Comparison of ENCODE assay signal across 9 mouse cellular contexts in the genomic region with DNA sequence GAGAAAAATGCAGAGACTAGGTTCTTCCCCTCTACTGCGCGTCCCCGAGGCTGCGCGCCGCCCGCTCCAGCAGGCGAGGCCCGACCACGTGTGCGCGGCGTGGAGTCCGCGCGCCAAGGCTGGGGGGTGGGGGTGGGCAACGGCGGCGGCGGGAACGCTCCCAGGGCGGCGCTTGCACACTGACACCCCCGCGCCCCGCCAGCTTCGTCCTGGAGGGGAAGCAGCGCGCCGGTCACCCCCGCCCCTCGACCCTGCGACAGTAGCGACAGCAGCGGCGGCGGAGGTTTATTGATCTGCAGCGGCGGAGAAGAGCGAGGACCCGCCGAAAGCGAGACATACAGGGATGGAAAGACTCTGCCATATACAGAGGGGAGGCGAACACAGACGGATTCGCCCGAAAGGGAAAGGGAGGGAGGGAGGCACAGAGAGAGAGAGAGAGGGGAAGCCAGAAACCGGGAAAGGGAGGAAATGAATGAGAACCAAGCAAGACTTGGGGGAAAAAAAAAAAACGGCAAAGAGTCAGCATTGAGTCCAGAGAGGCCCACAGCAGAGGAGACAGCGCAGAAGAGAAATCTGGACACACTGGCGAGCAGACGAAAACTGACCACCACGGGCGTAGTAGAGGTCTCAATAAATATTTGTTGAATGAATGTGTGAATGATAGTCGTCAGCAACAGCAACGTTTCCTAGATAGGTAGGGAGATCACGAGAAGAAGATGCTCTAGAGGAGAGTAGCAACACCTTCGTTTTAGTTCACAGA. TPM values are rescaled to one million over a fixed set of nuclear protein-coding genes. Genes with fewer than 3 reads are reported as not detected.
A peak's percentile ranks its signal among the peaks of the same experiment; 100 is the strongest.
DNase-seq lines count a peak whose midpoint lies in the region; ATAC-seq and TF ChIP-seq lines count a peak whose summit lies in the region.
"Had no signal": no experiment of that assay in that cellular context is flagged by ENCODE, and none has a peak within 500 bp of the region (broad histone marks: within the 10 kb centered on the region; RNA-seq: fewer than 3 reads in every experiment).

No protein-coding gene starts in this region.

- H3K4me3 ChIP-seq in heart, embryonic 14.5 days (ENCODE audit: control insufficient read depth in 1 of 2, insufficient read depth in 1 of 2, low read depth in 1 of 2, low read length in 2 of 2): peak overlapping the region; percentile 30 to 56
- peak overlapping the region; percentile 58 for H3K4me3 ChIP-seq in heart, postnatal 0 days (ENCODE audit: low read depth, low read length)
- peak overlapping the region; percentile 42 for H3K4me3 ChIP-seq in liver, postnatal 0 days (ENCODE audit: low read depth, low read length)
- H3K4me3 ChIP-seq in stomach, postnatal 0 days (ENCODE audit: low read depth, low read length): peak overlapping the region; percentile 56

- no peak for ATAC-seq in heart, embryonic 14.5 days (ENCODE audit: insufficient number of reproducible peaks, insufficient read depth, low FRiP score, low read depth)
- ATAC-seq in heart, postnatal 0 days (ENCODE audit: insufficient read depth, low read depth): no peak
- no peak for ATAC-seq in liver, postnatal 0 days
- no peak for ATAC-seq in stomach, postnatal 0 days (ENCODE audit: low FRiP score, low TSS enrichment)
- no peak for ATAC-seq in activated CD4-positive, CD25-positive, alpha-beta regulatory T cell, adult 4 months

- H3K27ac ChIP-seq in heart, embryonic 14.5 days (replicated peaks in 1 of 2; ENCODE audit: control insufficient read depth in 1 of 2, insufficient read depth in 1 of 2, low read depth in 2 of 2, low read length in 2 of 2): no peak overlapping the region
- H3K27ac ChIP-seq in heart, postnatal 0 days (ENCODE audit: low read depth): no peak overlapping the region
- no peak overlapping the region for H3K27ac ChIP-seq in liver, postnatal 0 days (ENCODE audit: low read depth)
- 0 out of 2 replicates have a peak overlapping the region, but pooled peaks have one; percentile 30 for H3K27ac ChIP-seq in stomach, postnatal 0 days (replicated peaks)

- no peaks in the 10 kb centered on the region for H3K9me3 ChIP-seq in heart, embryonic 14.5 days (ENCODE audit: control insufficient read depth, low read length)
- H3K9me3 ChIP-seq in heart, postnatal 0 days (replicated peaks; ENCODE audit: control insufficient read depth, low read length): no peaks in the 10 kb centered on the region
- H3K9me3 ChIP-seq in liver, postnatal 0 days (ENCODE audit: low read length): no peaks in the 10 kb centered on the region
- no peaks in the 10 kb centered on the region for H3K9me3 ChIP-seq in stomach, postnatal 0 days (ENCODE audit: control insufficient read depth, low read length)

- H3K9ac ChIP-seq in heart, embryonic 14.5 days (ENCODE audit: low read length): peak overlapping the region; percentile 22
- H3K9ac ChIP-seq in heart, postnatal 0 days (replicated peaks; ENCODE audit: low read depth, low read length): no peak overlapping the region
- no peak overlapping the region for H3K9ac ChIP-seq in liver, postnatal 0 days (replicated peaks)
- H3K9ac ChIP-seq in stomach, postnatal 0 days (ENCODE audit: low read length): peak overlapping the region; percentile 49; the same call in 1 of the 2 replicates

- 3% methylated on average over 58 of the region's 58 CpGs for WGBS in heart, embryonic 14.5 days
- WGBS in heart, postnatal 0 days: 3% methylated on average over 53 of the region's 58 CpGs
- WGBS in liver, postnatal 0 days (ENCODE audit: insufficient replicate concordance): 3% methylated on average over 57 of the region's 58 CpGs
- WGBS in stomach, postnatal 0 days: 3% methylated on average over 51 of the region's 58 CpGs

- H3K27me3 ChIP-seq in heart, embryonic 14.5 days (ENCODE audit: control insufficient read depth, insufficient read depth, low read length): peaks cover 62% of the 10 kb centered on the region
- peaks cover 82% of the 10 kb centered on the region for H3K27me3 ChIP-seq in heart, postnatal 0 days (ENCODE audit: control insufficient read depth, insufficient read depth, low read length)
- peaks cover 85% of the 10 kb centered on the region for H3K27me3 ChIP-seq in liver, postnatal 0 days (ENCODE audit: insufficient read depth, low read length)
- no peaks in the 10 kb centered on the region for H3K27me3 ChIP-seq in stomach, postnatal 0 days (ENCODE audit: control insufficient read depth, insufficient read depth, low read length)

- no peak for TF ChIP-seq EP300 in heart, postnatal 0 days (IDR thresholded peaks at IDR 0.05; ENCODE audit: low read depth)
- no peak for TF ChIP-seq EP300 in liver, postnatal 0 days (IDR thresholded peaks at IDR 0.05; ENCODE audit: low read depth)
- TF ChIP-seq EP300 in stomach, postnatal 0 days (optimal IDR thresholded peaks at IDR 0.05): no peak

- no peak for TF ChIP-seq CTCF in heart, postnatal 0 days (IDR thresholded peaks at IDR 0.05; ENCODE audit: low read depth)
- no peak for TF ChIP-seq CTCF in liver, postnatal 0 days (IDR thresholded peaks at IDR 0.05; ENCODE audit: low read depth)
- no peak for TF ChIP-seq CTCF in stomach, postnatal 0 days (IDR thresholded peaks at IDR 0.05; ENCODE audit: low read depth)

- H3K36me3 ChIP-seq in heart, embryonic 14.5 days (ENCODE audit: control insufficient read depth, insufficient read depth, low read length): no peaks in the 10 kb centered on the region
- no peaks in the 10 kb centered on the region for H3K36me3 ChIP-seq in heart, postnatal 0 days (replicated peaks; ENCODE audit: control insufficient read depth, insufficient read depth, low read length)
- no peaks in the 10 kb centered on the region for H3K36me3 ChIP-seq in liver, postnatal 0 days (replicated peaks; ENCODE audit: insufficient read depth, low read length)
- no peaks in the 10 kb centered on the region for H3K36me3 ChIP-seq in stomach, postnatal 0 days (ENCODE audit: control insufficient read depth, insufficient read depth, low read length)

- DNase-seq in heart, adult 9 months (ENCODE audit: low spot score in 2 of 2): no peak
- peak; percentile 80 for DNase-seq in brain, adult 2 months (ENCODE audit: low read depth, low spot score)
- DNase-seq in heart, postnatal 0 days (ENCODE audit: low spot score): no peak
- no peak for DNase-seq in liver, postnatal 0 days
- DNase-seq in stomach, postnatal 0 days (ENCODE audit: low spot score): peak; percentile 37
- no peak for DNase-seq in kidney, adult 9 months

- H3K4me1 ChIP-seq in heart, embryonic 14.5 days (ENCODE audit: control insufficient read depth in 2 of 2, insufficient read depth in 2 of 2, low read length in 2 of 2): peaks cover 35 to 59% of the 10 kb centered on the region in 2 experiments
- H3K4me1 ChIP-seq in heart, postnatal 0 days (ENCODE audit: control insufficient read depth, insufficient read depth): peaks cover 45% of the 10 kb centered on the region
- peaks cover 45% of the 10 kb centered on the region for H3K4me1 ChIP-seq in liver, postnatal 0 days (ENCODE audit: insufficient read depth)
- peaks cover 15% of the 10 kb centered on the region for H3K4me1 ChIP-seq in stomach, postnatal 0 days (replicated peaks; ENCODE audit: control insufficient read depth, insufficient read depth)

- peak overlapping the region; percentile 99 for H3K4me2 ChIP-seq in heart, embryonic 14.5 days (ENCODE audit: low read length)
- H3K4me2 ChIP-seq in heart, postnatal 0 days (ENCODE audit: low read depth, low read length): peak overlapping the region; percentile 91
- H3K4me2 ChIP-seq in liver, postnatal 0 days (ENCODE audit: low read depth, low read length): peak overlapping the region; percentile 61
- H3K4me2 ChIP-seq in stomach, postnatal 0 days (replicated peaks; ENCODE audit: low read depth): peak overlapping the region; percentile 99

RNA-seq across cellular contexts. Expression of gene Efna3, which starts 3.0 kb away (rescaled TPM):
- 0.78 and 1.1 TPM in 2 replicates for polyA plus RNA-seq in heart, embryonic 14.5 days (2014; fragmentation: Nextera tagmentation; extraction: Ambion mirVana)
- not detected in 2 replicates for total RNA-seq in heart, postnatal 0 days (2014; rRNA removed; ENCODE audit: low replicate concordance)
- polyA plus RNA-seq in heart, postnatal 0 days (2015; fragmentation: Nextera tagmentation; extraction: Ambion mirVana): 0.12 and 0.44 TPM in 2 replicates
- polyA plus RNA-seq in liver, postnatal 0 days (2015; fragmentation: Nextera tagmentation; extraction: Ambion mirVana): not detected in 2 replicates
- 25.8 and 29.2 TPM in 2 replicates for polyA plus RNA-seq in stomach, postnatal 0 days (2015; fragmentation: Nextera tagmentation; extraction: Ambion mirVana)
- not detected for polyA plus RNA-seq in activated CD4-positive, CD25-positive, alpha-beta regulatory T cell, adult 4 months (2017; shearing (Covaris generic))

RNA-seq across cellular contexts. Expression of gene Efna4, which starts 18.1 kb away (rescaled TPM):
- polyA plus RNA-seq in heart, embryonic 14.5 days (2014; fragmentation: Nextera tagmentation; extraction: Ambion mirVana): 6.0 and 6.7 TPM in 2 replicates
- 2.7 and 7.2 TPM in 2 replicates for total RNA-seq in heart, postnatal 0 days (2014; rRNA removed; ENCODE audit: low replicate concordance)
- 2.6 and 3.5 TPM in 2 replicates for polyA plus RNA-seq in heart, postnatal 0 days (2015; fragmentation: Nextera tagmentation; extraction: Ambion mirVana)
- 0.36 and 0.56 TPM in 2 replicates for polyA plus RNA-seq in liver, postnatal 0 days (2015; fragmentation: Nextera tagmentation; extraction: Ambion mirVana)
- 8.9 and 11.7 TPM in 2 replicates for polyA plus RNA-seq in stomach, postnatal 0 days (2015; fragmentation: Nextera tagmentation; extraction: Ambion mirVana)
- polyA plus RNA-seq in activated CD4-positive, CD25-positive, alpha-beta regulatory T cell, adult 4 months (2017; shearing (Covaris generic)): under 1 TPM; 0.28 to 0.50 TPM

RNA-seq across cellular contexts. Expression of gene Adam15, which starts 30.0 kb away (rescaled TPM):
- polyA plus RNA-seq in heart, embryonic 14.5 days (2014; fragmentation: Nextera tagmentation; extraction: Ambion mirVana): 31.0 and 38.6 TPM in 2 replicates
- total RNA-seq in heart, postnatal 0 days (2014; rRNA removed; ENCODE audit: low replicate concordance): 99.0 and 115 TPM in 2 replicates
- polyA plus RNA-seq in heart, postnatal 0 days (2015; fragmentation: Nextera tagmentation; extraction: Ambion mirVana): 72.3 and 82.2 TPM in 2 replicates
- polyA plus RNA-seq in liver, postnatal 0 days (2015; fragmentation: Nextera tagmentation; extraction: Ambion mirVana): 9.1 and 9.2 TPM in 2 replicates
- 43.0 and 44.8 TPM in 2 replicates for polyA plus RNA-seq in stomach, postnatal 0 days (2015; fragmentation: Nextera tagmentation; extraction: Ambion mirVana)
- polyA plus RNA-seq in activated CD4-positive, CD25-positive, alpha-beta regulatory T cell, adult 4 months (2017; shearing (Covaris generic)): 10 to 100 TPM in 1 of 2 experiments, 1 to 10 TPM in 1; 7.7 to 12.7 TPM

RNA-seq across cellular contexts. Expression of gene Efna1, which starts 38.8 kb away (rescaled TPM):
- 38.4 and 39.7 TPM in 2 replicates for polyA plus RNA-seq in heart, embryonic 14.5 days (2014; fragmentation: Nextera tagmentation; extraction: Ambion mirVana)
- 43.1 and 46.2 TPM in 2 replicates for total RNA-seq in heart, postnatal 0 days (2014; rRNA removed; ENCODE audit: low replicate concordance)
- 37.2 and 38.4 TPM in 2 replicates for polyA plus RNA-seq in heart, postnatal 0 days (2015; fragmentation: Nextera tagmentation; extraction: Ambion mirVana)
- polyA plus RNA-seq in liver, postnatal 0 days (2015; fragmentation: Nextera tagmentation; extraction: Ambion mirVana): 22.1 and 27.8 TPM in 2 replicates
- polyA plus RNA-seq in stomach, postnatal 0 days (2015; fragmentation: Nextera tagmentation; extraction: Ambion mirVana): 34.8 and 36.6 TPM in 2 replicates
- not detected for polyA plus RNA-seq in activated CD4-positive, CD25-positive, alpha-beta regulatory T cell, adult 4 months (2017; shearing (Covaris generic))

RNA-seq across cellular contexts. Expression of gene Dcst2, which starts 42.0 kb away (rescaled TPM):
- not detected in 2 replicates for polyA plus RNA-seq in heart, embryonic 14.5 days (2014; fragmentation: Nextera tagmentation; extraction: Ambion mirVana)
- total RNA-seq in heart, postnatal 0 days (2014; rRNA removed; ENCODE audit: low replicate concordance): 0.39 TPM in 1 of 2 replicates, not detected in the other
- polyA plus RNA-seq in heart, postnatal 0 days (2015; fragmentation: Nextera tagmentation; extraction: Ambion mirVana): 0.07 TPM in 1 of 2 replicates, not detected in the other
- polyA plus RNA-seq in liver, postnatal 0 days (2015; fragmentation: Nextera tagmentation; extraction: Ambion mirVana): 0.05 TPM in 1 of 2 replicates, not detected in the other
- 0.33 and 0.41 TPM in 2 replicates for polyA plus RNA-seq in stomach, postnatal 0 days (2015; fragmentation: Nextera tagmentation; extraction: Ambion mirVana)
- under 1 TPM in 1 of 2 experiments, not detected in 1; 0.15 TPM for polyA plus RNA-seq in activated CD4-positive, CD25-positive, alpha-beta regulatory T cell, adult 4 months (2017; shearing (Covaris generic))
- total RNA-seq: ES-E14 had no signal

Comparison
In these comparisons a context has a peak if more than half of its experiments do, and no peak if none do; other contexts are left out.
1. H3K9ac ChIP-seq: peak in heart, embryonic 14.5 days (single experiment) and stomach, postnatal 0 days (single experiment); none in heart, postnatal 0 days (single experiment) and liver, postnatal 0 days (single experiment).
2. DNase-seq: peak in brain, adult 2 months (single experiment) and stomach, postnatal 0 days (single experiment); none in heart, adult 9 months (0 of 2), heart, postnatal 0 days (single experiment), liver, postnatal 0 days (single experiment) and kidney, adult 9 months (single experiment).
3. RNA of gene Efna3, which starts 3.0 kb away (polyA plus RNA-seq): 25.8 to 29.2 TPM in stomach, postnatal 0 days; 0.78 to 1.1 TPM in heart, embryonic 14.5 days, 0.12 to 0.44 TPM in heart, postnatal 0 days, not detected in liver, postnatal 0 days and not detected in activated CD4-positive, CD25-positive, alpha-beta regulatory T cell, adult 4 months; every median in the first group is over 10 times any median in the second.
4. Peak in every context shown above with its lines, with median percentiles within 50 percentile points of each other: H3K4me2 ChIP-seq and H3K4me3 ChIP-seq.